Mouse (Mus musculus) retina, adult 2 months (tissue): ENCODE data around the gene 2410137M14Rik.

Source experiments
- DNase-seq: peaks from one replicate; pipeline ENCODE4 v3.0.0-alpha.2; 2012; ENCODE audit warnings: low read depth, low spot score

Gene 2410137M14Rik

DNA sequence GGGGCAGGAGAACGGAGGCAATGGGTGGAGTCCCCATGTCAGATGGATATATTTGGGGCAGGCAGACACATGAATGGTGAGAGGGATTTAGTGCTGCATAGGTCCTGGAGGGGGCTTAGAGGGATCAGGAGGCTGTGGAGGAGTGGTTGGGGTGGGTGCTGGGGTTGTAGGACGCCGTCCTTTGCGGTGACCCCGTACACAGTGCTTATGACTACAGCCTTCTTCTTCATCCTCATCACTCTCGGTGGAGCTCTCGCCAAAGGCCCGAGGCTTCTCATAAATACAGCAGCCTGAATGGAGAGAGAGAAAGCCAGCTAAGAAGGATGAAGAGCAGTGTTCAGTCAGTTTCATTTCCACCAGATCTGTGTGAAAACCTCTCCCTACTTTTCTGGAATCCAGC is 31.8 kb downstream of the 2410137M14Rik start:
- no peak for DNase-seq

DNA sequence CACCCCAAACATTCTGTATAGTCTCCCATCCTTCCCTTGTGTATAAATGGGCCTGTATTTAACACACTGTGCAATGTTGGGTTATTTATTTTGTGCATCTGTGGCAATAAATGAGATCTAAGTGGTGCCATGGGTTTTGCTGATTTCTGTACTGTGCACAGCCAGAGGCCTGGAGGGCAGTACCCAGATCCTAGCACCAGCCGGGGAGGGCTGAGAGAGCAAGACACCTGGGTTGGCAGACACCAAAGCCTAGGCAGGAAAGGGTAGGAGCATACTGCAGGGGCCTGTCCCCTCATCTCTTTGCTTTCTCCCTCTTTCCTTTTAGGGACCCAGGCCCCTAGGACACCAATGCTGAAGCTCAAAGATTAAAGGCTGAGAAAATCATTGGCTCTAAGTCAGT is 32.8 kb downstream of the 2410137M14Rik start:
- no peak for DNase-seq

DNA sequence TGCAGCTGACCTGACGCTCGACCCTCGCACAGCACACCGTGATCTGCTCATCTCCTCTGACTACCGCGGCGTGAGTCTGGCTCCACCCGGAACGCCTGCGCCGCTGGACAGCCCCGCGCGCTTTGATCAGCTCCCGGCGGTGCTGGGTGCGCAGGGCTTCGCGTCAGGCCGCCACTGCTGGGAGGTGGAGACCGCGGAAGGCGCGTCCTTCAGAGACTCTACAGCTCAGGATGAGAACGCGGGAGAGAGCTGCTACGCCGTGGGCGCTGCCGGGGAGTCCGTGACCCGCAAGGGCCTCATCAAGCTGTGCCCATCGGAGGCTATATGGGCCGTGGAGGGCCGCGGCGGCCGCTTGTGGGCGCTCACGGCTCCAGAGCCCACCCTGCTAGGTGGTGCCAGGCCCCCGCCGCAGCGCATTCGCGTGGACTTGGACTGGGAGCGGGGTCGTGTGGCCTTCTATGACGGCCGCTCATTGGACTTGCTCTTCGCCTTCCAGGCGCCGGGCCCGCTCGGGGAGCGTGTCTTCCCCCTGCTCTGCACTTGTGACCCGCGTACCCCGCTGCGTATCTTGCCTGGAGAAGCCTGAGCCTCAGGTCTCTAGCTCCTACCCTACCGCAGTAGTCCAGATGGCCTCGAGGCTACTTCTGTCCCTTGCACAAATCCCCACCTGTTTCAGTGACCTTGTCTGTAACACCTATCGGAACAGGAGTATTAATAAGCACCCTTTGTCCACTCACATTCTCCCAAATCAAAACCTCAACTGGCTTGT is 33.8 kb downstream of the 2410137M14Rik start:
- no peak for DNase-seq

DNA sequence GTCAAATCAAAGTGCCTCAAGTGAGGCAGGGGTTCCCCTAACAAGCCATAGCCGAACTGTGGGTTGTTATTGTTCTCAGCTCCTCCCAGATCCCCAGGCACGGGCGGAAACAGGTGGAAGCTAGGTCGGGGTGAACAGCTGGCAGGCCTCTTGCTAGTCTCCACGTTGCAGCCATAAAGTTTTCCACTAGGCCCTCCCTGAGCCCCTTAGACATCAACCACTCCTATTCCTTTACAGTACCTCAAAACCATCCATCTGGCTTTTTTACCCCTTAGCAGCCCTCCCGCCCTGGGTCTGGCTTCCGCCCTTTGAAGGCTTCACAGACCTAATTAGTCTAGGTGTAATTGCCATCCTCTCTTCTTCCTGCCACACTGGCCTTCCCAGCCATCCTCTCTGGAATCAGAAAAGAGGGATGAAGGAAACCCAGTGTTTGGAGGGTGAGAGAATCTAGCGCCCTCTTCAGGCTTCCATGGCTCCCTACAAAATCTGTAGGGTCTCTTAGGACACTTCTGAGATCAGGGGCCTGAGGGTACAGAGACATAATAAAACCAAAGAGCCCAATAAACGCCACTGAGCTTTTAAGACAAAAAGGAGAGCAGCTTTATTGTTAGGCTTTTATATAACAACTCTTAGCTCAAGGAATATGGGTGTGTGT is 36.8 kb downstream of the 2410137M14Rik start:
- DNase-seq: no peak

DNA sequence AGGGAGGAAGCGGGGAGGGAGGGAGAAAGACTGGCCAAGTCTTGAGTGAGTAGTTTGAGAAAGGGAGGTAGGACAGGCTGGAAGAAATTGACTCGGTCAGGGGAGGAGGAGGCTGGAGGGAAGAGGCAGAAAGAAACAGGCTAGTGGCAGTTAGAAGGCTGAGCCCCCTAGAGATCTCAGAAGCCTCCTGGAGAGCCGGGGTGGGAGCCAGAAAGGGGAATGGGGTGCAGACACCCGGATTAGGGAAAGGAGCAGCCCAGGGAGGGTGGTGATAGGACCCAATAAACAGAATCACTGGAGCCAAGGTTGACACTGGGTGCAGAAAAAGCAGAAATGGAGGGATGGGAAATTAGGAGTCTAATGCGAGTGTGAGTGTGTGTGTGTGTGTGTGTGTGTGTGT is 37.3 kb downstream of the 2410137M14Rik start:
- no peak for DNase-seq

DNA sequence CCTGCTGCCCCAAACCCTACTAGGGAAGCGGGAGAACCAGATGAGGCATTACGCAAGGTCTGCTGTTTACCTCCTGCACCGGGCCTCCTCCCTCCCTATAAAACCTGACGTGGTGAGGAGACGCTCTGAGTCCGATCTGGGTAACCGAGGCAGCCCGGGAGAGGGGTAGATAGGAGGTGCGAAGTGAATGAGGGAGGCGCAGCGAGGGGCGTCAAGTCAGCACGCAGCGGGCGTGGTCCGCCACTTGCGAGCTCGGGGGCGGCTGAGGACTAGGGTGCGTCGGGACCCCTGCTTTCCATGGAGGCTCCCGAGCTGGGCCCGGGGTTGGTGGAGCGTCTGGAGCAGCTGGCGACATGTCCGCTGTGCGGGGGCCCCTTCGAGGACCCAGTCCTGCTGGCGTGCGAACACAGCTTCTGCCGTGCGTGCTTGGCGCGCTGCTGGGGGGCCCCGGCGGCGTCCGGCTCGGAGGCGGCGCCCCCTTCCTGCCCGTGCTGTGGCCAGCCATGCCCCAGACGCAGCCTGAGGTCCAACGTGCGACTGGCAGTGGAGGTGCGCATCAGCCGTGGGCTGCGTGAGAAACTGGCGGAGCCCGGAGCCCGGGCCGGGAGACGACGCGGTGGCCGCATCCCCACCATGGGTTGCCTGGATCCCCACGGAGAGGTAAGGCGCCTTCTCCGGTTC is 38.1 kb downstream of the 2410137M14Rik start, which contains the start of gene Rnf39:
Gene Rnf39, plus strand, starts transcription at position 128 of the 681 bp plus-strand sequence.
- DNase-seq: no peak

DNA sequence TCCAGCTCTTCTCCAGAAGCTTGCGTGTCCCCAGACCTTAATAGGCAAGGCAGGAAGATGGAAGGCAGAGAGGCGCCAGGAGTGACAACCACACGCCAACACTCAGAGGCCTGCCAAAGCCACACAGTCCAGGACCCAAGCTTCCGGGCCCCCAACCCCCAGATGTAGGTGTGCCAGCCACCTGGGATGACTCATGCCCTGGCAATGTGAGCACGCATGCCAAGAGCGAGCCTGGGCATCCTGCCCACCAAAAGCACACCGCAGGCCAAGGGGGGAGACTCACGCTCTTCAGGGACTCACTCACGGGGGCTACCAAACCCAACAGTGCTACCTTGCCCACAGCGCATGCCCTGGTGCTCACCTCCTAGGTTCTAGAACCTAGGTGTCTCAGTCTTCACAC is 38.6 kb downstream of the 2410137M14Rik start:
- no peak for DNase-seq

DNA sequence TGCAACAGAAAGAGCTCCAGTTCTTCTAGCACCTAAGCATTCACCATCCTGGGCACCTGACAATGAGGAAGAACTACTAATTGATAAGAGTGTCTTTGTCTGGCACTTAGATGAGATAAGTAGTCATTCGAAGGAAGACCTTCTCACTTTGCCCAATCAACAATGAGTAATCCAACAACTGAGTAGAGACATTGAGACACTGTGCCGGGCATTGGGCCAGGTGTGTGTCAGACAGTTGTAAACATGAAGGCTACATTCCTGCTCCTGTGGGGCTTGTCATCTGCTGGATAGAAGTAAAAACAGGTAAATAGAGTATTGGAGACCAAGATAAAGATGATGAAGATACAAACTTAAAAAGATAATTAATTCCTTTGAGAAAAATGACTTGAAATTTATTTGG is 43.0 kb downstream of the 2410137M14Rik start:
- no peak for DNase-seq

DNA sequence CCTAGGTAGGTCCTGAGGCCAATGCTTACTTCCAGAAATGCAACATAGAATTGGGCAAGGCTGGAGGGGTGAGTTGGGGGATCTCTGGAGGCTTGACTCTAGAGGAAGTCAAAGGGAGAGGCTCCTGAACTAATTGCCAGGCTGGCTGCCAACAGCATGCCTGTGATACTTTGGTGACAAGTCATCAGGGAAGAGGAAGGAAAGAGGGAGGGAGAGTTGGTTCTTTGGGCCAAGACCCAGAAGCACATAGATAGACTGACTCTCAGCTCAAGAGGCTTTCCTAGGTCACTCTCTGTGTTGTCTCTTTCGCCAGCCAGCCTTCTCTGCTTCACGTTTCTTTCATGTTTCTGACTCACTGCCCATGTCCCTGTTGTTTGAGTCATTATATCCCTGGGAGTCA is 49.2 kb downstream of the 2410137M14Rik start:
- no peak for DNase-seq

DNA sequence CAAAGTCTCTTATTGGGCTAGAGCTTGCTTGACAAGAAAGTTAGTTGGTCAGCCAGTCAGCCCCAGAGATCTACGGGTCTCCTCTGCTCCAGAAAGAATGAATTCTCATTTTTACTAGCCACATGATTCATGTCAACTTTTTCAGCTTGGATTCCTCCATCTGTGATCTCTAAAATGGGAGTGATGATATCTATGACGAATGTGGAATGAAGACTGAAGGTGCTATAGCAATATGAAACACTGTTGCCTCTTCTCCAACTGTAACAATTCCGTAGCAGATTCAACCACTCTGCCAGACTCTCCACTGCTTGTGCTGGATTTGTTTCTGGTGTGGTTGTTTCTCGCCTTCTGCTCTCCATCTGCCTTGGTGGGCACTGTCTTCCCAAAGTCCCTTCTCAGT is 49.9 kb downstream of the 2410137M14Rik start:
- no peak for DNase-seq

DNA sequence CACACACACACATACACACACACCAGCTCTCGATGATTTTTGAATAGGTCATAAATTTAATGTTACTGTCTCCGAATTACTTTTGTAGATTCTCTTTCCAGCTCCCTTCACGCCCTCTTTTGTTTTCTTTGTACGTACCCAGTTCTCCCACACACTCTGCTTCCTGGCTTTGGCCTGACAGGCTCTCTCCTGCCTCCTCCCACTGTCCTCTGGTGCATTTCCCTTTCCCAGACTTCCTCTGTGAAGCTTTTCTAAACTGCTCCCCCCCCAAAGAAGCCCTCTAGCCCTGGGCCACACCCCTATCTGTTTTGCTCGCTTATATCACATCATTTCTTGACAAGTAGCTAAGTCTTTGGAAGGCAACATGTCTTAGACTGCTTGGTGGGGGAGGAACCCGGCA is 50.8 kb downstream of the 2410137M14Rik start:
- DNase-seq: no peak

DNA sequence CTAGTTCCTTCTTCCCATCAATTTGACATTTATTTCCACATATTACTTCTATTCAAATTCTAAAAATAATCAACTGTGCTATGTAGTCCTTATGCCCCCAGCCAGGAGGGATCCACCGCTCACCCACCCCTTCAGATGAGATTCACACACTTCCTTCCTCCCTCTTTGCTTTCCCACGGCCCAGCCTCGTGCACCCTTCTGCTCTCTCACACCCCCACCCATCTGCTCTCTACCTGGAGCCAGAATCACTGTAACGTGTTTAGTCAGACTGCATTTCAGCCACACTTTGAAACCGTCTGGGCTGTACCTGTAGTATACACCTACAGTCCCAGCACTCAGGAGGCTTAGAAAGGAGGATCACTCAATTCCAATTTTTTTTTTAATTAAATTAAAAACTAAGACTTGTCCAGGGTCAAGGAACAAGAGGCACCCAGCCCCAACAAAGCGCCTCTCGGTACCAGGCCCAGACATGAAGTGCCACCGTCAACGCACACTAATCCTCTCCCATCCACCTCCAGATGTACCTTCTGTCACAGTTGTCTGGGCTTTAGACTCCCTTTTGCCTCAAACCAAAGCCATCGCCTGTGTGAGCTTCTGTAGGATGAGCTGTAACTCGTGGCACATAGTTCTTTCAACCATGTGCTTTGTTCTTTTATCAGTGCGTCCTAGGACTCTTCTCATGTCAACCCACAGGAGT is 51.7 kb downstream of the 2410137M14Rik start:
- DNase-seq: no peak
